Mouse (Mus musculus): ENCODE results near the gene Nhlh2. TPM values are rescaled to one million over a fixed set of nuclear protein-coding genes. Genes with fewer than 3 reads are reported as not detected.

The Nhlh2 gene
- polyA plus RNA-seq, 1 experiment from 2014 or later: 173 TPM

GRCm38 (mm10) chr3:102041632-102042031, 31.8 kb downstream of the Nhlh2 start:
- Histone ChIP-seq H3K4me1 (replicated peaks; ENCODE audit: control insufficient read depth, insufficient read depth, low read length) (no peaks in the 10 kb centered on the region), H3K4me3 (ENCODE audit: low read depth, low read length) (no peak overlapping the region), H3K4me2 (replicated peaks; ENCODE audit: low read depth, low read length) (no peak overlapping the region), H3K36me3 (ENCODE audit: control insufficient read depth, insufficient read depth, low read length) (no peaks in the 10 kb centered on the region), H3K9me3 (ENCODE audit: control insufficient read depth, low read length) (no peaks in the 10 kb centered on the region), H3K27ac (ENCODE audit: low read depth, low read length) (no peak overlapping the region), H3K9ac (ENCODE audit: low read depth, low read length) (no peak overlapping the region), H3K27me3 (ENCODE audit: control insufficient read depth, insufficient read depth, low read length) (no peaks in the 10 kb centered on the region)
- no peak for ATAC-seq (ENCODE audit: low FRiP score)
- WGBS: 90% methylated on average over 4 of the region's 4 CpGs
- DNase-seq (ENCODE audit: low spot score): no peak

GRCm38 (mm10) chr3:102045071-102045470, 35.2 kb downstream of the Nhlh2 start:
- no peak overlapping the region for H3K9ac ChIP-seq (ENCODE audit: low read depth, low read length)
- peak; percentile 11 for DNase-seq (ENCODE audit: low spot score)
- H3K4me2 ChIP-seq (replicated peaks; ENCODE audit: low read depth, low read length): no peak overlapping the region
- no peak for ATAC-seq (ENCODE audit: low FRiP score)
- H3K9me3 ChIP-seq (ENCODE audit: control insufficient read depth, low read length): no peaks in the 10 kb centered on the region
- no peaks in the 10 kb centered on the region for H3K36me3 ChIP-seq (ENCODE audit: control insufficient read depth, insufficient read depth, low read length)
- H3K27me3 ChIP-seq (ENCODE audit: control insufficient read depth, insufficient read depth, low read length): no peaks in the 10 kb centered on the region
- no peak overlapping the region for H3K27ac ChIP-seq (ENCODE audit: low read depth, low read length)
- no peak overlapping the region for H3K4me3 ChIP-seq (ENCODE audit: low read depth, low read length)
- H3K4me1 ChIP-seq (replicated peaks; ENCODE audit: control insufficient read depth, insufficient read depth, low read length): no peaks in the 10 kb centered on the region
- 32% methylated on average over 3 of the region's 3 CpGs for WGBS

- H3K9me3 ChIP-seq (ENCODE audit: control insufficient read depth, low read length): no peaks in the 10 kb centered on the region
- no peak for ATAC-seq (ENCODE audit: low FRiP score)
- no peaks in the 10 kb centered on the region for H3K36me3 ChIP-seq (ENCODE audit: control insufficient read depth, insufficient read depth, low read length)
- H3K4me2 ChIP-seq (replicated peaks; ENCODE audit: low read depth, low read length): no peak overlapping the region
- H3K9ac ChIP-seq (ENCODE audit: low read depth, low read length): no peak overlapping the region
- WGBS: 91% methylated on average over 2 of the region's 2 CpGs
- no peak overlapping the region for H3K4me3 ChIP-seq (ENCODE audit: low read depth, low read length)
- H3K4me1 ChIP-seq (replicated peaks; ENCODE audit: control insufficient read depth, insufficient read depth, low read length): no peaks in the 10 kb centered on the region
- H3K27me3 ChIP-seq (ENCODE audit: control insufficient read depth, insufficient read depth, low read length): no peaks in the 10 kb centered on the region
- DNase-seq (ENCODE audit: low spot score): no peak
- peak overlapping the region; percentile 24; the same call in 1 of the 2 replicates for H3K27ac ChIP-seq (ENCODE audit: low read depth, low read length)
Observed at GRCm38 (mm10) chr3:102047532-102047931, 37.7 kb downstream of the Nhlh2 start.

GRCm38 (mm10) chr3:102049207-102050104, 39.6 kb downstream of the Nhlh2 start:
- no peak overlapping the region for H3K4me3 ChIP-seq (ENCODE audit: low read depth, low read length)
- no peaks in the 10 kb centered on the region for H3K36me3 ChIP-seq (ENCODE audit: control insufficient read depth, insufficient read depth, low read length)
- 47% methylated on average over 14 of the region's 14 CpGs for WGBS
- H3K9ac ChIP-seq (ENCODE audit: low read depth, low read length): no peak overlapping the region
- 0 out of 2 replicates have a peak, but pooled peaks cover 2% of the 10 kb centered on the region for H3K4me1 ChIP-seq (replicated peaks; ENCODE audit: control insufficient read depth, insufficient read depth, low read length)
- H3K27me3 ChIP-seq (ENCODE audit: control insufficient read depth, insufficient read depth, low read length): no peaks in the 10 kb centered on the region
- ATAC-seq (ENCODE audit: low FRiP score): peak; percentile 91
- DNase-seq (ENCODE audit: low spot score): peak; percentile 75
- H3K4me2 ChIP-seq (replicated peaks; ENCODE audit: low read depth, low read length): no peak overlapping the region
- peak overlapping the region; percentile 73 for H3K27ac ChIP-seq (ENCODE audit: low read depth, low read length)
- no peaks in the 10 kb centered on the region for H3K9me3 ChIP-seq (ENCODE audit: control insufficient read depth, low read length)

- ATAC-seq (ENCODE audit: low FRiP score) (no peak), DNase-seq (ENCODE audit: low spot score) (no peak)
- no peaks in the 10 kb centered on the region for H3K27me3 ChIP-seq (ENCODE audit: control insufficient read depth, insufficient read depth, low read length)
- no peak overlapping the region for H3K4me2 ChIP-seq (replicated peaks; ENCODE audit: low read depth, low read length)
- 0 out of 2 replicates have a peak, but pooled peaks cover 2% of the 10 kb centered on the region for H3K4me1 ChIP-seq (replicated peaks; ENCODE audit: control insufficient read depth, insufficient read depth, low read length)
- no peak overlapping the region for H3K9ac ChIP-seq (ENCODE audit: low read depth, low read length)
- H3K9me3 ChIP-seq (ENCODE audit: control insufficient read depth, low read length): no peaks in the 10 kb centered on the region
- H3K36me3 ChIP-seq (ENCODE audit: control insufficient read depth, insufficient read depth, low read length): no peaks in the 10 kb centered on the region
- H3K27ac ChIP-seq (ENCODE audit: low read depth, low read length): peak overlapping the region; percentile 45
- H3K4me3 ChIP-seq (ENCODE audit: low read depth, low read length): no peak overlapping the region
- WGBS: 47% methylated on average over 3 of the region's 3 CpGs
Observed at GRCm38 (mm10) chr3:102052036-102052435, 42.2 kb downstream of the Nhlh2 start.

- Histone ChIP-seq H3K27me3 (ENCODE audit: control insufficient read depth, insufficient read depth, low read length) (no peaks in the 10 kb centered on the region), H3K4me1 (replicated peaks; ENCODE audit: control insufficient read depth, insufficient read depth, low read length) (0 out of 2 replicates have a peak, but pooled peaks cover 2% of the 10 kb centered on the region), H3K9me3 (ENCODE audit: control insufficient read depth, low read length) (no peaks in the 10 kb centered on the region), H3K9ac (ENCODE audit: low read depth, low read length) (no peak overlapping the region), H3K4me3 (ENCODE audit: low read depth, low read length) (no peak overlapping the region), H3K27ac (ENCODE audit: low read depth, low read length) (peak overlapping the region; percentile 75), H3K36me3 (ENCODE audit: control insufficient read depth, insufficient read depth, low read length) (no peaks in the 10 kb centered on the region), H3K4me2 (replicated peaks; ENCODE audit: low read depth, low read length) (no peak overlapping the region)
- WGBS: 35% methylated on average over 8 of the region's 8 CpGs
- ATAC-seq (ENCODE audit: low FRiP score) (no peak), DNase-seq (ENCODE audit: low spot score) (peak; percentile 53)
Observed at GRCm38 (mm10) chr3:102053293-102053692, 43.4 kb downstream of the Nhlh2 start.

GRCm38 (mm10) chr3:102055878-102056277, 46.0 kb downstream of the Nhlh2 start:
- peak; percentile 63 for DNase-seq (ENCODE audit: low spot score)
- H3K27me3 ChIP-seq (ENCODE audit: control insufficient read depth, insufficient read depth, low read length): no peaks in the 10 kb centered on the region

GRCm38 (mm10) chr3:102060065-102060464, 50.2 kb downstream of the Nhlh2 start:
- ATAC-seq (ENCODE audit: low FRiP score): no peak
- Histone ChIP-seq H3K4me2 (replicated peaks; ENCODE audit: low read depth, low read length) (no peak overlapping the region), H3K36me3 (ENCODE audit: control insufficient read depth, insufficient read depth, low read length) (no peaks in the 10 kb centered on the region), H3K4me1 (replicated peaks; ENCODE audit: control insufficient read depth, insufficient read depth, low read length) (0 out of 2 replicates have a peak, but pooled peaks cover 2% of the 10 kb centered on the region), H3K27me3 (ENCODE audit: control insufficient read depth, insufficient read depth, low read length) (no peaks in the 10 kb centered on the region), H3K9ac (ENCODE audit: low read depth, low read length) (no peak overlapping the region), H3K27ac (ENCODE audit: low read depth, low read length) (no peak overlapping the region), H3K4me3 (ENCODE audit: low read depth, low read length) (no peak overlapping the region), H3K9me3 (ENCODE audit: control insufficient read depth, low read length) (no peaks in the 10 kb centered on the region)
- DNase-seq (ENCODE audit: low spot score): peak; percentile 22
- WGBS: 78% methylated on average over 6 of the region's 6 CpGs

More at GRCm38 (mm10) chr3:102055878-102056277, 46.0 kb downstream of the Nhlh2 start:
- no peaks in the 10 kb centered on the region for H3K36me3 ChIP-seq (ENCODE audit: control insufficient read depth, insufficient read depth, low read length)
- peak; percentile 66 for ATAC-seq (ENCODE audit: low FRiP score)
- H3K9ac ChIP-seq (ENCODE audit: low read depth, low read length): no peak overlapping the region
- 9% methylated on average over 4 of the region's 4 CpGs for WGBS
- no peak overlapping the region for H3K4me3 ChIP-seq (ENCODE audit: low read depth, low read length)
- H3K9me3 ChIP-seq (ENCODE audit: control insufficient read depth, low read length): no peaks in the 10 kb centered on the region
- peak overlapping the region; percentile 49; the same call in 1 of the 2 replicates for H3K27ac ChIP-seq (ENCODE audit: low read depth, low read length)
- no peak overlapping the region for H3K4me2 ChIP-seq (replicated peaks; ENCODE audit: low read depth, low read length)
- 0 out of 2 replicates have a peak, but pooled peaks cover 2% of the 10 kb centered on the region for H3K4me1 ChIP-seq (replicated peaks; ENCODE audit: control insufficient read depth, insufficient read depth, low read length)
